Mouse (Mus musculus) brain, embryonic 14.5 days (tissue): ENCODE data around the gene Jade1.

Experiments used
- CTCF ChIP-seq: fragments of 200-500 bp; IDR thresholded peaks from 2 replicates; pipeline ENCODE4 v1.5.1; 2012; ENCODE audit warnings: inconsistent platforms, mild to moderate bottlenecking, moderate library complexity, borderline replicate concordance; ENCODE audit not compliant: insufficient read depth, insufficient read length; ENCODE audit errors: extremely low read depth
- POLR2A ChIP-seq: fragments of 200-500 bp; IDR thresholded peaks from 2 replicates; pipeline ENCODE4 v1.6.1; 2012; ENCODE audit warnings: mild to moderate bottlenecking, inconsistent platforms, borderline replicate concordance; ENCODE audit not compliant: poor library complexity, insufficient read depth, insufficient read length, severe bottlenecking; ENCODE audit errors: extremely low read depth

GRCm38 (mm10) chr3:41590695-41591559, 35.4 kb downstream of the Jade1 start:
- TF ChIP-seq CTCF, result no peak
- TF ChIP-seq POLR2A, result no peak
